Mouse (Mus musculus) lung, embryonic 14.5 days (tissue): ENCODE data around the gene Wdr60. TPM values are rescaled to one million over a fixed set of nuclear protein-coding genes. Genes with fewer than 3 reads are reported as not detected.

ENCODE experiments used
- ATAC-seq: fragments of 200-750 bp; cut with Nextera tagmentation; 2 replicates; pipeline ENCODE4 v1.8.0; 2017; ENCODE audit warnings: mild to moderate bottlenecking, moderate TSS enrichment, moderate library complexity; ENCODE audit not compliant: insufficient read depth
- DNase-seq: peaks from one replicate; pipeline ENCODE4 v3.0.0-alpha.2; 2015
- H3K27ac ChIP-seq: fragments of 300-500 bp; sonication (generic); 2 replicates; pipeline ENCODE4 v1.5.1; 2014; ENCODE audit warnings: low read depth, mild to moderate bottlenecking, moderate library complexity
- H3K27me3 ChIP-seq: fragments of 300-500 bp; sonication (generic); 2 replicates; pipeline ENCODE4 v1.6.1; 2014; ENCODE audit warnings: low read length, control low read depth; ENCODE audit not compliant: insufficient read depth
- H3K36me3 ChIP-seq: fragments of 300-500 bp; sonication (generic); 2 replicates; pipeline ENCODE4 v1.6.1; 2014; ENCODE audit warnings: control low read depth; ENCODE audit not compliant: insufficient read depth
- H3K4me1 ChIP-seq: fragments of 300-500 bp; sonication (generic); 2 replicates; pipeline ENCODE4 v1.6.1; 2014; ENCODE audit warnings: antibody characterized with exemption, control low read depth; ENCODE audit not compliant: insufficient read depth
- H3K4me2 ChIP-seq: fragments of 300-500 bp; sonication (generic); 2 replicates; pipeline ENCODE4 v1.6.1; 2014; ENCODE audit warnings: mild to moderate bottlenecking
- H3K4me3 ChIP-seq: fragments of 300-500 bp; sonication (generic); 2 replicates; pipeline ENCODE4 v1.5.1; 2014; ENCODE audit warnings: low read depth, low read length
- H3K9ac ChIP-seq: fragments of 300-500 bp; sonication (generic); 2 replicates; pipeline ENCODE4 v1.6.1; 2014
- H3K9me3 ChIP-seq: fragments of 300-500 bp; sonication (generic); 2 replicates; pipeline ENCODE4 v1.6.1; 2016; ENCODE audit warnings: low read depth, low read length, control low read depth
- CTCF ChIP-seq: IDR thresholded peaks from 2 replicates; pipeline ENCODE4 v1.5.1; 2016; ENCODE audit warnings: antibody characterized with exemption, low read depth
- WGBS: fragments of 180-500 bp; shearing (Covaris S2); extraction: QIAGEN DNeasy Blood & Tissue Kit; methylation state at CpG from one replicate; pipeline ENCODE4 v1.1.7; 2014; 5-methylcytosine and 5-hydroxymethylcytosine counted together
- polyA plus RNA-seq: library from polyadenylated mRNA; unstranded; fragments of >200 nt; fragmentation: Nextera tagmentation; extraction: Ambion mirVana; gene quantifications from 2 replicates; pipeline ENCODE4 v1.2.1, GENCODE M21; 2014

Wdr60 gene
- polyA plus RNA-seq, 1 experiment from 2014 or later, result 16.4 TPM

DNA sequence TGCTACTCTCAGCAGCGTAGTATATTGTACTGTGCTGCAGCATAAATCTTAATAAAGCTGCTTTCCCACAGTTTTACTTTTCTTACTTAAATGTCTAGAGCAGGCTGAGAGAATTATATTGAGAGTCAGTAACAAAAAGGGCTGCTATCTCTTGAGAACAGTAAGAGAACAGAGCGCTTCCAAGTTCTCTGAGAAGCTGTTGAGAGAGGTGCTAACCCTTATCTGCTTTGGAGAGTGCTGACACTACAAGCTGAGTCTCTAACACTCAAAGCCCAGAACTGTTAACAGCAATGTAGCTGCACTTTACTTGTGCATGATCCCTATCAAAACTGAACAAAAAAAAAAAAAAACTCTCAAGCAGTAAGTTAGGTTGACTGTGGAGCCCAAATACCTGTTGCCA is 2.5 kb upstream of the Wdr60 start:
- 61% methylated on average over 2 of the region's 2 CpGs for WGBS
- TF ChIP-seq CTCF, result no peak
- H3K9me3 ChIP-seq, result no peaks in the 10 kb centered on the region

GRCm38 (mm10) chr12:116264756-116265155 is 1.9 kb upstream of the Wdr60 start:
- no peak overlapping the region for H3K4me3 ChIP-seq
- 80% methylated on average over 2 of the region's 2 CpGs for WGBS
- DNase-seq, result no peak
- no peaks in the 10 kb centered on the region for H3K27me3 ChIP-seq
- no peaks in the 10 kb centered on the region for H3K36me3 ChIP-seq
- no peak overlapping the region for H3K27ac ChIP-seq
- TF ChIP-seq CTCF, result no peak
- peaks cover 3% of the 10 kb centered on the region; the same call in 1 of the 2 replicates for H3K4me1 ChIP-seq
- H3K9me3 ChIP-seq, result no peaks in the 10 kb centered on the region
- H3K9ac ChIP-seq, result no peak overlapping the region
- ATAC-seq, result no peak
- H3K4me2 ChIP-seq, result no peak overlapping the region

More for the DNA sequence above, 2.5 kb upstream of the Wdr60 start:
- DNase-seq (no peak), ATAC-seq (no peak)
- Histone ChIP-seq H3K27me3 (no peaks in the 10 kb centered on the region), H3K4me3 (no peak overlapping the region), H3K4me1 (peaks cover 3% of the 10 kb centered on the region; the same call in 1 of the 2 replicates), H3K9ac (no peak overlapping the region), H3K4me2 (no peak overlapping the region), H3K36me3 (no peaks in the 10 kb centered on the region), H3K27ac (no peak overlapping the region)

DNA sequence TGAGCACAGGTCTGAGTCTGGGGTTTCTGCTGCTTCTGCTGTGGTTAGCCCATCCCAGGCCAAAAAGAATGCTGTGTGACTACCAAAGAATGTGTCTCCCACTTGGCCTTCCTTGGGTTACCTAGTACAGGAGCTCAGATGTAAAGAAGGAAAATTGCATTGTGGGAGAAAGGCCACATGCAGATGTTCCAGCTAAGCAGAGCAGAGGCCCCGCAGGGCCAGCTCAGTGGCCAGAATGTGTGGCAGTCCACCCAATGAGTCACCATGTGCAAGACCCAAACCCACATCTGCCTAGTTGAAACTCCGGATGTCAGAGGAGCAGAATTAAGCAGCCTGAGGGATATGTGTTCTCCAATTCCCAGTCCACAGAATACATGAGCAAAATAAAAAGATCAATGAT is 4.5 kb downstream of the Wdr60 start:
- DNase-seq (no peak), ATAC-seq (no peak)
- Histone ChIP-seq H3K36me3 (peaks cover 9% of the 10 kb centered on the region), H3K27me3 (no peaks in the 10 kb centered on the region), H3K27ac (no peak overlapping the region), H3K9ac (no peak overlapping the region), H3K4me2 (no peak overlapping the region), H3K4me1 (peaks cover 2% of the 10 kb centered on the region; the same call in 1 of the 2 replicates), H3K9me3 (no peaks in the 10 kb centered on the region), H3K4me3 (no peak overlapping the region)
- 85% methylated on average over 2 of the region's 2 CpGs for WGBS
- no peak for TF ChIP-seq CTCF

GRCm38 (mm10) chr12:116255636-116256035 is 7.2 kb downstream of the Wdr60 start:
- H3K9me3 ChIP-seq, result no peaks in the 10 kb centered on the region
- no peaks in the 10 kb centered on the region for H3K27me3 ChIP-seq
- no peak overlapping the region for H3K9ac ChIP-seq
- H3K27ac ChIP-seq, result no peak overlapping the region
- ATAC-seq, result no peak
- H3K4me1 ChIP-seq, result no peaks in the 10 kb centered on the region
- H3K4me3 ChIP-seq, result no peak overlapping the region
- H3K4me2 ChIP-seq, result no peak overlapping the region
- H3K36me3 ChIP-seq, result peaks cover 13% of the 10 kb centered on the region
- DNase-seq, result no peak
- no peak for TF ChIP-seq CTCF
- 81% methylated on average over 11 of the region's 11 CpGs for WGBS

DNA sequence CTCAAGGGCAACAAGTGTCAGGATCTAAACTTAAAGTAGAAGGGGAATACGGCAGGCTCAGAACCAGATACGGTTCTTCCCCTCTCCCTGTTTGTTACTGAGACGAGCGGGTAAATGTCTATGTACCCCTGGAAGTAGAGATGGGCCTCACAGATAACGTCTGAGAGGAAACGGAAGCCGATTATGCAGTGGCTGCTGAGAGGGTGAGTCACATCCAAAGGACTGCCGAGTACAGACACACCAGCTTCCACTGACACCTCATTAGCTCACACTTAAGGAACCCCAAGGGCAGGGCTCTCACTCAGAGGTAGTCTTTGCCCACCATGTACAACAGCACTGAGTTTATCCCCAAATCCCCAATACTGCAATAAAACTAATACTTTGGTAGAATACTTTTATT is 8.2 kb downstream of the Wdr60 start:
- Histone ChIP-seq H3K27ac (no peak overlapping the region), H3K4me2 (no peak overlapping the region), H3K4me1 (no peaks in the 10 kb centered on the region), H3K4me3 (no peak overlapping the region), H3K9ac (no peak overlapping the region), H3K27me3 (no peaks in the 10 kb centered on the region), H3K9me3 (no peaks in the 10 kb centered on the region), H3K36me3 (peaks cover 13% of the 10 kb centered on the region)
- 39% methylated on average over 8 of the region's 8 CpGs for WGBS
- TF ChIP-seq CTCF, result no peak
- DNase-seq, result peak; percentile 13
- no peak for ATAC-seq

GRCm38 (mm10) chr12:116244601-116245000 is 18.2 kb downstream of the Wdr60 start:
- H3K36me3 ChIP-seq, result peaks cover 25% of the 10 kb centered on the region
- 77% methylated on average over 1 of the region's 1 CpGs for WGBS
- ATAC-seq, result no peak

DNA sequence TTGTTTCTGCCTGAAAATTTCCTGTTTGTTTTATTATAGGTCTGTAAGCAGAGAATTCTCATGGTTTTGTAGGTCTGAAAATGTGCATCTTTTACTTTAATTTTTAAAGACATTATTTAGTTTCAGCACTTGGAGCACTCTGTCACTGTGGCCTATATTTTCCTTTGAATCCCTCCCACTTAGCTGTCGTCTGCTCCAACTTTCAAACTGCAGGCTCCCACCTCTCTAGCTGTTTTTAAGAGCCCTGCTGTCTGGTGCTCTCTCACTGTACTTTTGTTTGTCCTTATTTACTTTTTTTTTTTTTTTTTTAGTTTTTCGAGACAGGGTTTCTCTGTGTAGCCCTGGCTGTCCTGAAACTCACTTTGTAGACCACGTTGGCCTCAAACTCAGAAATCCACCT is 24.0 kb downstream of the Wdr60 start:
- WGBS, result 62% methylated on average over 3 of the region's 3 CpGs
- Histone ChIP-seq H3K4me1 (no peaks in the 10 kb centered on the region), H3K9ac (no peak overlapping the region), H3K27me3 (no peaks in the 10 kb centered on the region), H3K27ac (no peak overlapping the region), H3K36me3 (0 out of 2 replicates have a peak, but pooled peaks cover 5% of the 10 kb centered on the region), H3K4me2 (no peak overlapping the region), H3K9me3 (no peaks in the 10 kb centered on the region), H3K4me3 (no peak overlapping the region)
- ATAC-seq, result no peak
- no peak for DNase-seq
- no peak for TF ChIP-seq CTCF

More at GRCm38 (mm10) chr12:116244601-116245000, 18.2 kb downstream of the Wdr60 start:
- no peak overlapping the region for H3K4me2 ChIP-seq
- H3K4me3 ChIP-seq, result no peak overlapping the region
- no peaks in the 10 kb centered on the region for H3K4me1 ChIP-seq
- no peak for TF ChIP-seq CTCF
- H3K27ac ChIP-seq, result no peak overlapping the region
- H3K9ac ChIP-seq, result no peak overlapping the region
- no peaks in the 10 kb centered on the region for H3K27me3 ChIP-seq
- DNase-seq, result no peak
- H3K9me3 ChIP-seq, result no peaks in the 10 kb centered on the region

DNA sequence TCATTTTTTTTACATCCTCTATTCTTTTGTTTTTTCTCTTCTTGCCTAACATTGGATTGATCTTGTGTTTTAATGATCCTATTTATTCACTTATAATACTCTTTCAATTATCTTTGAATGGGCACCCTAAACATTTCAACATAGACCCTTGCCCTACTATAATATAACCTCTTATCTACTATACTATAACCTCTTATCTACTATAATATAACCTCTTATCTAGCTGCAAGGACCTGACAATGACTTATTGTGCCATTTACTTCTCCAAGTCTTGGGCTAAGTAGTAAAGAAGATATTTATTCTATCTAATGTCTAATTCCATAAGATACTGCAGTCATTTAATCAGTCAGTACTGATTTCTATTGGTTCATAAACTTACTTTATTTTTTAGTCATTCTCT is 24.5 kb downstream of the Wdr60 start:
- H3K36me3 ChIP-seq, result 0 out of 2 replicates have a peak, but pooled peaks cover 5% of the 10 kb centered on the region
- no peaks in the 10 kb centered on the region for H3K27me3 ChIP-seq
- no peak for ATAC-seq
- no peaks in the 10 kb centered on the region for H3K9me3 ChIP-seq
- DNase-seq, result no peak
- no peaks in the 10 kb centered on the region for H3K4me1 ChIP-seq
- H3K4me3 ChIP-seq, result no peak overlapping the region
- no peak overlapping the region for H3K27ac ChIP-seq
- no peak overlapping the region for H3K4me2 ChIP-seq
- H3K9ac ChIP-seq, result no peak overlapping the region
- TF ChIP-seq CTCF, result no peak
